Mouse (Mus musculus) inflammation-experienced regulatory T-cells, adult 6 months (primary cell): ENCODE data around the gene Fbxw13. TPM values are rescaled to one million over a fixed set of nuclear protein-coding genes. Genes with fewer than 3 reads are reported as not detected.
"Not testable (repeated sequence)": the region's sequence is repeated elsewhere in the genome, so short reads cannot be mapped to it uniquely, and the experiment has no call there.

Experiments used
- ATAC-seq: one replicate; pipeline ENCODE4 v1.8.0; 2017
- polyA plus RNA-seq, 3 experiments: library from polyadenylated mRNA; unstranded; fragments of 100-300 nt; shearing (Covaris generic); gene quantifications; one replicate each; pipeline ENCODE4 v1.2.1; 2017

The Fbxw13 gene
- not detected for polyA plus RNA-seq

DNA sequence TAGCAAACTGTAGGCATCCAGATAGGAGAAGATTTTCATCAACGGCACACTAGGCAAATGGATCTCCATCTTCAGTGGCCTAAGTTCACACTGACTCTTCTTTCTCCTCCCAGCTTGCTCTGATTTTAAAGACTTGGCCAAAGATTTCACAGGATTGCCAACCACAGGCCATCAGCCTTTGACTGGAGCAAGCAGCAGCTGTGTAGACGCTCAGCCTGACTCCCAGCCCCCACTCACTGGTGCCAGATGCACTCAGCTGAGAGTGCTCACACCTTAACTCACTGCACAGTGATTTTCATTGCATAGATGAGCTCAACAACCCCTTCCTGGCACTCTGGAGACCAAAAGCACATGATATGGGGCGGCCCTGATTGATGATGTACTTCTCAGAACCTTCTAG lies at the start of gene Fbxw13:
TSS of gene Fbxw13 (minus strand) at position 101 of the 400 bp plus-strand sequence.
- ATAC-seq, result not testable (repeated sequence)

DNA sequence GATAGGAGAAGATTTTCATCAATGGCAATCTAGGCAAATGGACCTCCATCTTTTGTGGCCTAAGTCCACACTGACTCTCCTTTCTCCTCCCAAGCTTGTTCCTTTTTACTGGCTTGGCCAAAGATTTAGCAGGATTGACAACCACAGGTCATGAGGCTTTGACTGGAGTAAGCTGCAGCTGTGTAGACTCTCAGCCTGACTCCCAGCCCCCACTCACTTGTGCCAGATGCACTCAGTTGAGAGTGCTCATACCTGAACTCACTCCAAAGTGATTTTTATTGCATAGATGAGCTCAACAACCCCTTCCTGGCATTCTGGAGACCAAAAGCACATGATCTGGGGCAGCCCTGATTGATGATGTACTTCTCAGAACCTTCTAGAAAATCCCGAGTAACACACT lies 38.9 kb upstream of the Fbxw13 start, which contains the start of gene Fbxw20:
TSS of gene Fbxw20 (minus strand) at position 101 of the 400 bp plus-strand sequence.
- ATAC-seq, result no peak

DNA sequence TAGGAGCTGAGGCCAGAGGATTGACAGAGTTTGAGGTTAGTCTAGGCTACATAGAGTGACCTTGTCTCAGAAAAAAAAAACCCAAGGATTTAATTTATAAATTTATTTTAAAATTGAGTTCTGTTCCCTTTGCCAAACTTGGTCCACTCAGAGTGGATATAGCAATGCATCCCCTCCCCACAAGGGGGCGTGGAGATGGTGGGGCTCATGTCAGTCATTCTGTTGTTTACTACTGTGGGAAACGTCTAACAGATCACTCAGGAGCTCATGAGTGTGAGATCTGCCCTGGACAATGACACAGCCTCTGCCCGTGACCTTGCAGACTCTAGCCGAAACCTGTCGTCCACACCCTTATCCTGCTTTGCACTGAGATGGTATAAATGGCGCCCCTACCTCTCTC lies 22.7 kb upstream of the Fbxw13 start:
- no peak for ATAC-seq

DNA sequence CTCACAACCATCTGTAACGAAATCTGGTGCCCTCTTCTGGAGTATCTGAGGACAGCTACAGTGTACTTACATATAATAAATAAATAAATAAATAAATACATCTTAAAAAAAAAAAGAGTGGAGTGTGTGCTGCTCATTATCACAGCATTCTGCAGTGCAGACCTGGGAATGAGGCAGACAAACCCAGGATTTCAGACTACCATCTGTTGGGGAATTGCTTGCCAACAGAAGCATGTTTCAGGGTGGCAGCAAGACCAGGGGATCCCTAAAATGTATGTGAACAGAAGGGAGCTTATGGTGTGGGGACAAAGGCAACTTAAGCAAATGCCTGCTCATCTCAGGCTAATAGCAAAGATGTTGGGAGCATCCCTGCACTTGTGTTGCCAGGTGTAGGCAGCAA lies 5.6 kb upstream of the Fbxw13 start:
- not testable (repeated sequence) for ATAC-seq

DNA sequence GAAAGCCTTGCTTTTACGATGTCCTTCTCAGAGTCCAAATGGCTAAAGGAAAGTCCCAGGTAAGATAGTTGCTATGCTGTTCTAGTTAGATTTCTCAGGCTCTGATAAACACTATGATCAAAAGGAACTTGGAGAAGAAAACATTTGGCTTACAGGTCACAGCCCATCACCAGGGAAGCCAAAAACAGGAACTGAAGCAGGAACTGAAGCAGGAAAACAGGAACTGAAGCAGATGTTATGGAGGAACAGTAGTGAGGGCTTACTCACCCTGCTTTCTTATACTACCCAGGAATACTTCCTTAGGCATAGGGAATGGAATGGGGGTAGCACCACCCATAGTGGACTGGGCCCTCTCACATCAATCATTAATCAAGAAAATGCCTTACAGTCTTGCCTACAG lies 4.6 kb upstream of the Fbxw13 start:
- no peak for ATAC-seq

DNA sequence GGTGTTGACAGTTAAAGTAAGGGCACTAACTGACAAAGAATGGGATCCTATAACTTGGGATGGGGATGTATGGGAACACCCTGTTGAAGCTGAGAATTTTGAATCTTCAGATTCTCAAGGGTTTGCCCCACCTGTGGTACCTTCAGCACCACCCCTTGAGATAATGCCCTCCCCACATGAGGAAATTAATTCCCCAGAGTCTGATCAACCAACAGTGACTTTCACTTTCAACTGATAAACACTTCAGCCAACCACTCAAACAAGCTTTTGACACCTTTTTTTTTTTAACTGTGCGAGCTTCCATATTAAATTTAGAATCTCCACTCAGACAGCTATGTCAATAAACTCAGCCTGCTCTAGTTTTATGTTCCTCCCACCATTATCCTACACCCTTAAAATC lies 3.6 kb upstream of the Fbxw13 start:
- ATAC-seq, result no peak

DNA sequence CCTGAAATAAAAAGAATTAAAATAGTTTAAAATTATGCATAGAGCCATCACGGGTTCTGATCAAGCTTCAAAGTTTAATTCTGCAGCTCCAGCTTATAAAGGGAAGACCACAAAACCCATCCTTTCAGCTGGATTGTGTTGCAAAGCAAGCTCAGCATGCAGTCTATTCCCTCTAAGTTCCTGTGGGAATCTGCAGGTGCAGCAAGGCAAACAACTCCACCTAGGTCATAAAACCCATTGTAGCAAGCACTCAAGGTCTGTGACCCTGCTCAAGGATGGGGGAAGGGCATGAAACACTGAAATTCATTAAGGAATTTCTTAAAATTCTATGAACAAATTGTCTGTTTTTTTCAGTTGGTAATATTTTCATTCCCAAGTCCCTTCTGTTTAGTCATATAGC lies 18.6 kb downstream of the Fbxw13 start:
- no peak for ATAC-seq

DNA sequence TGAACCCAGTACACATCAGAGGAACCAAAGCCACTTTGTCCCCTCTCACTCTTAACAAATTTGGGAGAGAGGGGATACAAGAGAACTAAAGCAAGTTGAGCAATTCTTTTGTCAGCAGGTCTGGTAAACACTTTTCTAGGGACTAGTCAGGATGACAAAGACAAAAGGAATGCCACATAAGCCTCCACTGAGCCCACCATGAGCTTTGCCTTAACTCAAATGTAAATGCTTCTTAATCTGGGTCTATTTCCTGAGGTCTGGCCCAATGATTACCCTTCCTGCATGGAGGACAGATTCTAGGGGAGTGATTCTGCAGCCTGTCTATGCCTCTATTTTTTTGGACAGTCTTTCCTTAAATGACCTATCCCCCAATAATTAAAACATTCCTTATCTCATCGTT lies 19.5 kb downstream of the Fbxw13 start:
- ATAC-seq, result no peak

DNA sequence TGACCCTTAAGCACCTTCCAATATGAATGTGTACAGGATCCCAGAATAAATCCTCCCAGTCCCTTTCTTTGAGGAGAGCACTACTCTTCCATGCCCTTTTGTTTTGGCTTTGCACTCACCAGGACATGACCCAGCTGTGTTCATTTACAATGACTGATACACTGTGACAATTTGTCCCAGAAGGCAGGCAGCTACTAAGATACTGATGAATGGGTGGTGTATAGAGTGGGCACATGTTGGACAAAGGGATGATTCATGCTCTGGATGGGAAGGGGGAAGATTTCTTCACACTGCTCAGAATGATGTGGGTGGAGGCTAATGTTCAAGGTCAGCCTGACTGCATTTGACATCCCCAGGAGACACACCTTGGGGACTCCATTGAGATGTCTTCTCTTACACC lies 28.5 kb downstream of the Fbxw13 start:
- no peak for ATAC-seq

DNA sequence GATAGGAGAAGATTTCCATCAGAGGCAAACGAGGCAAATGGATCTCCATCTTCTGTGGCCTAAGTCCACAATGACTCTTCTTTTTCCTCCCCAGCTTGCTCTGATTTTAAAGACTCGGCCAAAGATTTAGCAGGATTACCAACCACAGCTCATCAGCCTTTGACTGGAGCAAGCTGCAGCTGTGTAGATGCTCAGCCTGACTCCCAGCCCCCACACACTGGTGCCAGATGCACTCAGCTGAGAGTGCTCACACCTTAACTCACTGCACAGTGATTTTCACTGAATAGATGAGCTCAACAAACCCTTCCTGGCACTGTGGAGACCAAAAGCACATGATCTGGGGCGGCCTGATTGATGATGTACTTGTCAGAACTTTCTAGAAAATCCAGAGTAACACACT lies 33.8 kb downstream of the Fbxw13 start, which contains the start of gene Fbxw21:
TSS of gene Fbxw21 (minus strand) at position 101 of the 400 bp plus-strand sequence.
- no peak for ATAC-seq

DNA sequence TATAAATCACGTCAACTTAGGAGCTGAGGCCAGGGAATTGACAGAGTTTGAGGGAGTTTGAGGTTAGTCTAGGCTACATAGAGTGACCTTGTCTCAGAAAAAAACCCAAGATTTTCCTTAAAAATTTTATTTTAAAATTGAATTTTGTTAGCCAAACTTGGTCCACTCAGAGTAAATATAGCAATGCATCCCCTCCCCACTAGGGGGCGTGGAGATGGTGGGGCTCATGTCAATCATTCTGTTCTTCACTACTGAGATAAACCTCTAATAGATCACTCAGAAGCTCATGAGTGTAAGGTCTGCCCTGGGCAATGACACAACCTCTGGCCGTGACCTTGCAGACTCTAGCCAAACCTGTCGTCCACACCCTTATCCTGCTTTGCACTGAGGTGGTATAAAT lies 55.4 kb downstream of the Fbxw13 start:
- ATAC-seq, result not testable (repeated sequence)

DNA sequence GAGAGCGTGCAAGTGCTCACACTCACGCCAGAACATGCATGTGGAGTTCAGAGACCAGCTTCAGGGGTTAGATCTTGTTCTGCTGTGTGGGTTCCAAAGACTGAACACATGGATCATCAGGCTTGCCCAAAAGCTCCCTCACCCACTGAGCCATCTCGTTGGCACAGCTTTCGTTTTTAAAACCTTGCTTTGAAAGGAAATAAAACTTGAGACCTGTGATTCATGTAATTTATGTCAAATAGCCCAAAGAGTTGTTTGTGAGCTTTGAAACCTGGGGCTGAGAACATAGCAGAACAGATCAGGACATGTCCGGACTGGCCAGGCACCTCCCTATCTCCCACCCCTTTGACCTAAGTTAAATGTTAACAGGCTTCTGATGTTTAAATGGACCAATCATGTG lies 65.7 kb downstream of the Fbxw13 start:
- ATAC-seq, result no peak

Other genes starting within 250 kb of the Fbxw13 start
- gene Col7a1, start 242.4 kb downstream of the Fbxw13 start, polyA plus RNA-seq, result under 1 TPM in 2 of 3 experiments, not detected in 1; 0.05 to 0.39 TPM
- not detected for gene Ucn2, start 210.0 kb downstream of the Fbxw13 start, polyA plus RNA-seq
- gene Pfkfb4, start 204.2 kb downstream of the Fbxw13 start, polyA plus RNA-seq, result 1 to 10 TPM; 2.7 to 4.4 (median 4.2) TPM
- gene Shisa5, start 157.4 kb downstream of the Fbxw13 start, polyA plus RNA-seq, result 1,000 to 10,000 TPM; 1,866 to 3,808 (median 3,640) TPM
- gene Trex1, start 136.2 kb downstream of the Fbxw13 start, polyA plus RNA-seq, result 10 to 100 TPM; 42.7 to 50.3 (median 49.9) TPM
- gene Atrip, start 121.9 kb downstream of the Fbxw13 start, polyA plus RNA-seq, result 10 to 100 TPM; 19.2 to 28.2 (median 24.9) TPM
- gene Ccdc51, start 113.5 kb downstream of the Fbxw13 start, polyA plus RNA-seq, result 10 to 100 TPM; 12.1 to 15.5 (median 12.3) TPM
- gene Tma7, start 113.4 kb downstream of the Fbxw13 start, polyA plus RNA-seq, result 100 to 1,000 TPM; 763 to 998 (median 907) TPM
- 1 to 10 TPM; 1.1 to 1.5 (median 1.1) TPM for gene Plxnb1, start 100.6 kb downstream of the Fbxw13 start, polyA plus RNA-seq
- not detected for gene Fbxw21, start 33.9 kb downstream of the Fbxw13 start, polyA plus RNA-seq
- not detected for gene Fbxw20, start 38.8 kb upstream of the Fbxw13 start, polyA plus RNA-seq
- not detected for gene Fbxw14, start 91.7 kb upstream of the Fbxw13 start, polyA plus RNA-seq
- gene Fbxw28, start 143.7 kb upstream of the Fbxw13 start, polyA plus RNA-seq, result not detected
- gene Fbxw22, start 208.3 kb upstream of the Fbxw13 start, polyA plus RNA-seq, result under 1 TPM in 1 of 3 experiments, not detected in 2; 0.19 TPM